Mouse (Mus musculus) megakaryocyte, adult 5-6 weeks (primary cell): Measurements from ENCODE around the gene Rtraf. TPM values are rescaled to one million over a fixed set of nuclear protein-coding genes. Genes with fewer than 3 reads are reported as not detected.

ENCODE experiments used
- ATAC-seq: 2 replicates; pipeline ENCODE4 v1.8.0; 2016; ENCODE audit warnings: mild to moderate bottlenecking, inconsistent platforms; ENCODE audit not compliant: poor library complexity, severe bottlenecking
- total RNA-seq, 2 experiments: library from RNA; stranded (forward) in 1 of 2; stranded (reverse) in 1 of 2; fragments of 153-499, 151-499 nt in 1 of 2; fragments of 221-1000, 200-1000 nt in 1 of 2; gene quantifications; 2 replicates each; pipeline versions ENCODE4 v1.2.3 to v1.2.4; 2015 to 2017

Rtraf gene
- total RNA-seq, 2 experiments from 2014 or later = 108 to 137 TPM

DNA sequence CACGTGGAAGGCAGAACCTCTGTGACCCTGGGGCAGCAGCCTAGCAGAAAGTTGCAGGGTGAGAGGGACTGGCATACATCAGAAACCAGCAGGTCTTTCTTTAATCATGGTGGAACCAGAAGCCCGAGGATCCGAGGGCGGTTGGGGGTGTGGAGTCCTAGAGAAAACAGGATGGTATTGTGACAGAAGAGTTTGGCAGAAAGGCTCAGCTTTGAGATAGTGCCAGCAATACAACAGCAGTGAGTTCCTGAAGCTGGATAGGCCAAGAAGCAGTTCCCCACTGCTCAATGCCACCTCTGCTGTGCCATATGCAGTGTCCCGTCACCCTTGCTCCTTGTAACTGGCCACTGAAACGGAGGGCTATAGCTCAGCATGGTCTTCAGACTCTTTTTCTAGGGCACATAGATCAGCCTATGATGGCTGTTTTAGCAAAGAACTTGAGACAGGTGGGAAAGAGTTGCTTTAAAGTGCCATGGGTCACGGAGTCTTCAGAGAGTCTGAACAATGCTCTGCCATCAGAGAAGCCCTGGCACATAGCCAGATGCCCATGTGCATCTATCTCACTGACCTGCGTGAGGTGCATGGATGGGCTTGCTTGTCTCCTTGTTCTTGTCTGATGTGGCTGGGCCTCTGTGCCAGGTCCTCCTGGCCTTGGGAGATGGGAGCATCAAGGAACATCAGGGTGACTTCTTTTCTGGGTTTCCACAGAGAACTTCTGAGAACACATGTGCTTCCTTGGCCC lies 22.0 kb downstream of the Rtraf start:
- no peak for ATAC-seq

DNA sequence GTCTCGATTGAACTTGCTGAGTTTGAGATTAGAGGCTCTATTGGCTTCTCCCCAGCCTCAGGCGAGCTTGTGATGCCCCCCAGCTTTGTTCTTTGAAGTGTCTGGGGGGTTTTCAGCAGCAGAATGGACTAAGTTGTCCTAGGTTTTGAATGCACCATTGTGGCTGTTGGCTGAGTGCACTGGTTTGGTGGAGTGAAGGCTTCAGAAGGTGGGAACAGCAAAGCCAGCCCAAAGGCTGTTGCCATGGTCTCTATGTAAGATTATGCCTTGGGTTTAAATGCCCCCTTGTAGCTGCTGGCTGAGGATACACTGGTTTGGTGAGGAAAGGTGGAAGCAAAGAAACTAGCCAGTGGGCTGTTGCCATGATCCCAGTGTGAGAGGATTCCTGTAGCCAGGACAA lies 23.1 kb downstream of the Rtraf start:
- no peak for ATAC-seq

DNA sequence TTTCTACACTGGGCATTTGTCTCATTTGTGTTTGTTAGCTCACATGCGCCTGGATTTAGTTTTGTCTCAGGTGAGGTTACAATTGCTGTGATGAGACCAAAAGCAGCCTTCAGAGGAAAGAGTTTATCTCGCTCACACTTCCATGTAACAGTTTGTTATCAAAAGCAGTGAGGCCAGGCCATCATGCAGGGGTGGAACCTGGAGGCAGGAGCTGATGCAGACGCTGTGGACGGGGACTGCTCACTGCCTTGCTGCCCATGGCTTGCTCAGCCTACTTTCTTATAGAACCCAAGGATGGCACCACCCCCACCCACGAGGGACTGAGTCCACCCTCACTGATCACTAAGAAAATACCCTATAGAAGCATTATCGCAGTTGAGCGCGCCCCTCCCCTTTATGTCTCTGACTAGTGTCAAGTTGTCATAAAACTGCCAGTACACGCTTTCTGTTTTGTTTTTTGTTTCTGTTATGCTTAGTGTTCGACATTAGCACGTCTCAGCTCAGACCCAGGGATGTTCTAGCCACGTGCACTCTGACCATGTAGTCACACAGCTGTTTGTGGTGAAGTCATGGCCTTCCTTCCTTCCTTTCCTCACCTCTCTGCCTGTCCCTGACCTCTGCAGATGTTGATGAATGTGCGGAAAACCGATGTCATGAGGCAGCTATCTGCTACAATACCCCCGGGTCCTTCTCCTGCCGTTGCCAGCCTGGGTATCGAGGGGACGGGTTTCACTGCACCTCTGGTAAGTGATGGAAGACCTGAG lies 26.9 kb downstream of the Rtraf start:
- no peak for ATAC-seq

DNA sequence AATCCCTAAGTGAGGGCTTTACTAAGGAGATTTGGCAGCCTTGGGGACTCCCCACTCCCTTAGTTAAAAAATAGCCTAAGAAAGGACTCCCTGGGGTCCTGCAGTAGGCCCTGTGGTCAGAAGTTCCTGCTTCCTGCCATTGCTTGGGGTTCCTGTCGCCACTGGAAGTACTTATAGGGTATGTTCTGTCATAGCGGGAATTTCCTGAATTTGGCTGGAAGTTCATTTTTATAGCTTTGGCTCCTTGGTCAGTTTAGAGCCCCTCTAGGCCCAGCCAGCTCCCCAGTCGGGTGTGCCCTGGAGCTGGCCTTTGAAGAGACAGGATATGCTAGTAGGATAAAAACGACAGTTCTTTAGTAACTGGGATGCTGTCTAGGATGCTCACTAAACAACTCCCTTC lies 28.7 kb downstream of the Rtraf start:
- no peak for ATAC-seq

DNA sequence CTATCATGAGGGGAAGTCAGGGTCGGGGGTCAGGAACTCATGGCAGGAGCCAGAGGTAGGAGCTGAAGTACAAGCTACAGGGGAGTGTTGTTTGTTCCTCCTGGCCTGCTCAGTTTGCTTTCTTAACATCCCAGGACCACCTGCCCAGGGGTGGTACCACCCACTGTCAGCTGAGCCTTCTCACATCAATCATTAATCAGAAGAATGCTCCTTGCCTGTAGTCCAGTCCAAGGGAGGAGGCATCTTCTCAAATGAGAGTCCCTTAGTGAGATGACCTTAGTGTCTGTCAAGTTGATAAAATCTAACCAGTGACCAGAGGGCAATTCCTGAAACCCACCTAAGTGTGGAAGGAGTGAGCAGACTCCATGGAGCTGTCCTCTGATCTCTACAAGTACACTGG lies 35.2 kb downstream of the Rtraf start:
- ATAC-seq = no peak

DNA sequence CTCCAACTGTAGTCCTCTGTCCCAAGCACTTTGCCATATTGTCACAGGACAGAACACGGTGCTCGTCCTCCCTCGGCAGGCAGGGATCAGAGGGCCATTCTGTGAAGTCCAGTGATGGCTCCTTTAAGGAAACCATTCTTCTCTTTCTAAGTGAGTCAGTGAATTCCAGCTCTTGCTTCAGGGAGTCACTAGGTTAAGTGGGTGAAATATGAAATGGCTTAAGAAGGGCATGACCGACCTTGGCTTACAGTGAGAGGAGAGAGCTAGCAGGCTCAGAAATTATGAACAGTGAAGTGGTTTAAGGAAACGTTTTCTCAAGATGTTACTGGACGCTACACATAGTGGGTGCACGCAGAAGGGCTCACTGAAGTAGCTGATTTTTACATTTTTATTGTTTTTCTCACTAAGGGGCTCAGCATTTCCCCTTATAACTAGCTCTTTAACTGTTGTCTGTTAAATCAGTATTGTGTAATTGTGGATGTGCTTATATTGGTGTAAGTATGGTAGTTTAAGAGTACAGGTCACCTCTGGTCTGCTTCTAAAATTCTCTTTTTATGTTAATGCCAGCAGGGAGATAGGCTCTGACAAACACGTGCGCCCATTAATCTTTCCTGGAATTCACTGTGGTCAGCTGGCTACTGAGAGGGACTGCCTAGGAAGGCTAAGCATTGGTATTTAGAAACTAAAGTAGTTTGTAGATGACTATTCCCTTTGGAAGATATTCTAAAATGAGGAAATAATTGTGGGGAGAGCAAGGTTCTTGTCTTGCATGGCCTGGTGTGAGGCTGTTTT lies 37.6 kb downstream of the Rtraf start:
- no peak for ATAC-seq

DNA sequence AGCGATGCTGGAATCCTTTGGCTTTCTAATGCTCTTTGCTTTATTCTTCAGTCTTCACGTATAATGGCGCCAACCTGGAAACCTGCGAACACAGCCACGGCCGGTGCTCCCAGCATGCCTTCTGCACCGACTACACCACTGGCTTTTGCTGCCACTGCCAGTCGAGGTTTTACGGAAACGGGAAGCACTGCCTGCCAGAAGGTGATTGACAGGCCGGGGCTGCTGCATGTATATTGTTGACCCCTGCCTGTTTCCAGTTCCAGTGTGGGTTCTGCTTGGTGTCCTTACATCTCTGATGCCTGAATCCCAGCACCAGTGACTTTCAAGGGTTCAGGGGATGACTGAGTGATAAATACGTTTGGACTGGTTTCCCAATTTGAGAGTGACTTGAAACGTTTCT lies 45.7 kb downstream of the Rtraf start:
- ATAC-seq = no peak

DNA sequence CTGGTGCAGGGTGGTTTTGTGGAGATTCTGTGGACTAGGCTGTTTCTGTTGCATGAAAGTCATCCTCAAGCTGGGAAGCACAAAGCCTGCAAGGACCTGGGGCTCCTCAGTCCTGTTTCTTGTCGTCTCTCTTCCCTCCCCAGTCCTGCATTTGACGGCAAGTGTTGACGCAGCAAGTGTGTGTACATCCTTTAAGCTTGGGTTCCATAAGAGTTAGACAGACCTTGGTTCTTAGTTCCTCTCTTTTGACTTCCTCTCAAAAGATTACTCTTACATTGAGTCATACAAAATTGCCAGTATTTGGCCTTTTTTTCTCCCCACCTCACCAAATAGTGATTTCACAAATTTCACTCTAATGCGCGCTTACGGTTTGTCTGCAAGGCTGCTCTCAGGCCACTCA lies 46.3 kb downstream of the Rtraf start:
- ATAC-seq = peak; percentile 54

DNA sequence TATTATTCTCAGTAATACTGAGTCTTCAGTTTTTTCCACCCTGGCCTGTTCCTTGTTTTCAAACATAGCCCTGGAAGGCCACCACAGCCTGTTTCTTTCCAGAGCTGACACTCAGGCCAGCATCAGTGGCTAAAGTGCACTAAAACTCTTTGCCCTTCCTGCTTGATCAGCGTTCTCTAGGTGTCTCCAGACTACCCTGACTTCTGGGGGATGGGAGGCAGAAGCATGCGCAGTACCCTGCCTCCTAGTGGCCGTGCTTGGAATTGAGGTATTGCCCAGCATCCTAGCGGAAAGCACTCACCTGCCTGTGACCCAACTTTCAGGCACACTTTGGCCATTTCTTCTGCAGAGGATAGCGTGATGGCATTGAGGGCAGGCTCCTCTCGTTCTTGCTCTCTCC lies 46.7 kb downstream of the Rtraf start:
- ATAC-seq = no peak; the same call in 1 of the 2 replicates

DNA sequence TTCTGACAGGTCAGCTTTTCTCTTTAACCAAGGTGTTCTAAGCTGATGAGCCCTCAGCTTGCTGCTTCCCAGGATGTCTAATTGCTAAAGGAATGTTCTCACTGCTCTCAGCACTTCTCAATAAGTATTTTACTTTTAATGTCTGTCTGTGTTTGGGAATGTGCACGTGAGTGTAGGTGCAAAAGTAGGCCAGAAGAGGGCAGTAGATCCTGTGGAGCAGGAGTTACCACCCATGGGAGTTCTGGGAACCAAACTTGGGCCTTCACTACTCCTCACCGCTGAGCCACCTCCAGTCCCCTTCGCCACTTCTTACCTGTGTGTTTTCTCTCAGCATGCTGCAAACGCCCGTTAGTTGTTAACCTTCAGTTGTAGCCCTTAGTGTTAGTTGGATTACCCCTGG lies 47.4 kb downstream of the Rtraf start:
- no peak for ATAC-seq

DNA sequence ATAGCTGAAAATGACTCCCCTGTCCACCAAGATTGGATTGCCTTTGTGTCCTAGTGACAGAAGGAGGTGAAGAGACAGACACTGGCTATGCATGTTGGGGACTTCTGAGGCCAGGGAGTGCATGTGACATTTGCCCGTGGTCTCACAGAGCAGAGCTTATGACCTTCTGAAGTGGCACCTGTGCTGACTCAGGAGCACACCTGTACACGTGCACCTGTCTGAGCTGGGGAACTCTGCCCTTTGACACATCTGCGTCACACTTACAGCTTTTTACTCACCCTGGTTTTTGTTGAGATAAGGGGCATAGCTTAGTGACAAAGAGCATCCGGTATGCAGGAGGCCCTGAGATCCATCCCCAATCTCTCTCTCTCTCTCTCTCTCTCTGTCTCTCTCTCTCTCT lies 48.1 kb downstream of the Rtraf start:
- no peak for ATAC-seq

DNA sequence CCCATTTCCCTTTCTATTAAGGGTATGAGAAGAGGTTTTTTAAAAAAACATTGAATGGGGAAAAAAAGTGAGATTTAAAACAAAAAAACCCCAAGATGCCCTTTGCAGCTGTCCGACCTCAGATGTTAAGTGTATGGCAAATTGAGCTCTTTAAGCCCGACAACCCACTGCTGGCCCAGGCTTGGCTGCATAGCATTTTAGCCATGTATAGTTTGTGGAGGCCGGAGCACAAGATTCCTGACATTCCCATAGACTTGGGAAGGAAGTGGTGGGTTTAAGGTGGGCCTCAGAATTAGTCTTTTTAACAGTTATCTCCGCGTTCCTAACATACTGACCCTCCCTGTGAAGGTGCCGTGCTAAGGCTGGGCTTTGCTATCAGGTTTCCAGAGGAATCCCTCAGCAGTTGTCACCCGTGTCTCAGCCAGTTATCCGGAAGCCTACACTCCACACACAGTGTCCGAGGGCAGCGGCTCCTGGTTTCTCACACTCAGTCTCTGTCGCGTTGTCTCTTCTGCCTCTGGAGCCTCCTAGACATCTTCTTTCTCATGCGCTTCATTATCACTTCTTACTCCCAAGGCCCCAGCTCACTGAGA lies 49.5 kb downstream of the Rtraf start:
- ATAC-seq = no peak

DNA sequence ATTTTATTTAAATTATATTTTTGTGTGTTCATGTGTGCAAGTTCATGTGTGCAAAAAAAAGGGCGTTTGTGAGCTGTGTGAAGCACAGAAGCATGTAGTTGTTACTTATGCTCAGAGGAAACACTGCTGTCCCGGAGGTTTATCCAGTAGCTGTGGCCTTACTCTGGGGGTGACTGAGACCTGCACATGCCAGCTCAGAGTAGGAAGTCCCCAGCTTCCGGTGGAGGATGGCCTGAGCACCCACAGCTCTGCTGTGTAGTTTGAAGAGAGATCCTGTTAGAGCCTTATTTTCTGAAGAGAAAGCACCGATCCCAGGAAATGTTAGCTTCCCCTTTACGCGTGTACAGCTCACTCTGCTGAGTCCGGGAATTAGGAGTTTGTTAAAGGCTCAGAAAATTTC lies 52.5 kb downstream of the Rtraf start:
- ATAC-seq = no peak

DNA sequence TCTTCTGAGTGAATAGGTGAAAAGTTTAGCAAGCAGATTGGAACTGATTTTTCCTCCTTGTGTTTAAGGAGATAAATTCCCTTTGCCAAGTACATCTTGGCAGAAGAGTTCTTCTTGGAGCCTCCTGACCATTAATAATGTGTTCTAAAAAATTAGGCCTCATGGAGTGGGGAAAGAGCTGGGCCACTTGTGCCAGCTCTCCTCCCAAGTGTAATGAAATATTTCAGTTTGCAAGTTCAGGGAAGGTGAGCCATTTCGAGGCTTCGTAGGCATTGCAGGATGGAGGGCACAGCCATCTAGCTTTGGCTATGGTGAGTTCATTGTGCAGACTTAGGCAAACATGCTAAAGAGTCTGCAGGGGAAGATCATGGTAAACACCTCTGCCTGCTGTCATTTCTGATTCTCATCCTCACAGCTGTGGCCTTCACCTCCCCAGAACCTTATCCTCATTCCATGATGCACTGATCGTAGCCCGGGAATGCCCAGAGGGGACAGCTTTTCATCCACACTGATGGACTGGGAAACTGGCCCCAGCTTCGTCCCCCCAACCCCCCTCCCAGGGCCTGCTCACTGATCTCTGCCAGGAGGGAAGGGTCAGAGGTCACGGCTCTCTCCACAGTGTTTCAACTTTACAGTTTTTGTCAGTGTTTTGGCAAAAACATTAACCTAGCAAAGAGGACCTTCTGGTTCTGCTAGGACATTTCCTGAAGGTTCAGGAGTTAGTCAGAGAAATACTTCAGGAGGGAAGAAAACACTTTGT lies 54.0 kb downstream of the Rtraf start:
- ATAC-seq = no peak

DNA sequence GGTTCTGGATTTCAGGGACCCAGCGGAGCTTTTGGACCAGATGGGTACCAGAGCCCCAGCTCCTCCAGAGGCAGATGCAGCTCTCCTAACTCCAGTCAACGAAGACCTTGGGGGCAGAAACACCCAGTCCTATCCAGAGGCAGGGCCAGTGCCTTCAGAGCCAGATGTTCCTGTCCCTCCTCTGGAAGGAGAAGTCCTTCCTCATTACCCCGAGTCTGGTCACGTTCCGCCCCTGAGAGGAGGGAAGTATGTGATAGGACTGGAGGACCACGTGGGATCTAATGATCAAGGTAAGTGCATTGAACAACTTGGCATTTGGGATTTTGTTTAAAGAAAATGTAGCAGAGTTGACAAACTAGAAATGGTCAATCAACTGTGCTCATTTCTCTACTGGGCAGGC lies 55.0 kb downstream of the Rtraf start:
- no peak for ATAC-seq

DNA sequence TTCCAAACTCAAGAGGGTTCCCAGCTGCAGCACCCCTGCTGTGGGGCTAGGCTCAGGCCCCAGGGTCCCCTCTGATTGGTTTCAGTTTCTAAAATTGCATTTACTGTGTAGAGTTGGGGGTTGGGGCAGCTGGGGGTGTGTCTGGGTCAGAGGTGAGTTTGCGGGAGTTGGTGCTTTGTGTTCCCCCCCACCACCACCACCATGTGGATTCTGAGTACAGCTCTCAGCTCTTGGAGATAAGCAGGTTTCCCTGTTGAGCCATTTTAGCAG lies 57.3 kb downstream of the Rtraf start:
- no peak for ATAC-seq

DNA sequence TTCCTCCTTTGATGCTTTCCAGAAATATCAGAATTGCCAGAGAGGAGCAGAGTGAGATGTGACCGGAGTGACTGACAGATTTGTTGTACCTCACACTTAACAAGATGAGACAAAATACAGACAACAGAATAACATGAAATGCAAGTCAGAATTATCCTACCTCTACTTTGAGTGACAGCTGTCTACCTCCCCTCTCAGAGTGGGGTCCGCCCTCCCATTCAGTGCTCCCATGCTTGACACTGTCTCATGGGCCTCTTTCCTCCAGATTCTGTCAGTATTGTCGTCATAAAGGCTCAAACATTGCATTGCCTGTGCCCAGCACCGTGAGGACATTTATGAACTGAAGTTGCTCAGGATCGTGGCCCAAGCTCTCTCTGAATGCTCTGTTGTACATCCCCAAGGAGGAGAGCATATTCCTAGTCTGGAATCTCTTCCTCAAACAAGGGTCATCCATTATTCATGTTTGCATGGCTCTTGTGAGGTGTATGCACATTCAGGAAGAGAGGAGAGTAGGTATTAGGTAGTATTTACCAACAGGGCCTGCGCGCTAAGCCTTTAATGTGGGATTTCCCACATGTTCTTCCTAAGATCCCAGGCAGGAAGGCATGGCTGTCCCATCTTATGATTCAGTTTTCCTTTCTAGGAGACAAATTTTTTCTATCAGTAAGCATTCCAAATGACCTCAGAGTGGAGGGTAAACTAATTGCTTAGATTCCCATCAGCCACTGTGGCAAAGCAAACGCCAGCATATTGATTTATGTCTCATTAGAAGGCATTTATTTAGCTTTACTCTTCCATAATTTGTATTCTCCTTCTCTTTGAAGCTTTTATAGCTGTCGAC lies 57.9 kb downstream of the Rtraf start:
- ATAC-seq = no peak

DNA sequence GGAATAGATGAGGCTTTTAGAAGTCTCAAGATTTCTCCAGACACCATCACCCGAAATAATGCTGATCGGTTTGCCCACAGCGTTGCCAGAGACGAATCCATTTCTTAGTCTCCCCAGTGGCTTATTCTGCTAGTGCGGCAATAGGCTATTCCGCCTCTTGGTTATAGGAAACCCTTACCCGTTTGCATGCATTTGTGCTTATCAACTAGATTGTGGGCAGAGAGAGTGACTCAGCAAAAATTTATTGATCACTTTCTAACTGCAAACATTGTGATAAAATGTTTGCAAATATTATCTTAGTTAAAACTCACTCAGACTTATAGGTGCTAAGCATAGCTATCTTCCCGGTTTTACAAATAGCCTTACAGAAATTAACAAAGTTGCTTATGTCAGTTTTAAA lies 59.3 kb downstream of the Rtraf start:
- ATAC-seq = no peak

DNA sequence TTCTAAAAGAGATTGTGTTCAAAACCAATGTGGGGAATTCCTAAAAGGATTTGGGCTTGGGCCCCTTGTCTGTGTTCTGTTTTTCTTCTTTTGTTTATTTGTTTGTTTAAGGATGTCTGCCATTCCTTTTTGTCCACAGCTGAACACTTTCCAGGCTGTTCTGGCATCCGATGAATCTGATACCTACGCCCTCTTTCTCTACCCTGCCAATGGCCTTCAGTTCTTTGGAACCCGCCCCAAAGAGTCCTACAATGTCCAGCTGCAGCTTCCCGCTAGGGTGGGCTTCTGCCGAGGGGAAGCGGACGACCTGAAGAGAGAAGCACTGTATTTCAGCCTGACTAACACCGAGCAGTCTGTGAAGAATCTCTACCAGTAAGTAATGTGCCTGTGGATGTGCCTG lies 60.1 kb downstream of the Rtraf start:
- ATAC-seq = no peak

DNA sequence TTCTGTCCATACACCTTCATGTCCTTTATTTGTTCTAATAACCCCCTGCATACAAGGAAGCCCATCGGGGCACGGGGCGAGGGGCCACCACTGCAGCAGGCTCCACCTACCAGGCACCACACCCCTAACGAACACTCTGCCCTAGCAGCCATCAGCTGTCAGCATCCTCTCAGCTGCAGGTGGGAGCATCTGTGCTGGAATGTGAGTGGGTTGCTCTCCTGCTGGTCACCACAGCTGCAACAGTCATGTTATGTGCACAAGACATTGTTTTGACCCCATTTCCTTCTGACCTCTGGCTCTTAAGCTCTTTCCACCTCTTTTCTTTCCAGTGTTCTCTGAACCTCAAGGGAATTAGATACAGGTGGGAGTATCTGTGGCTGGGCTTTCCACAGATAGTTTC lies 61.6 kb downstream of the Rtraf start:
- no peak for ATAC-seq
